Mouse (Mus musculus): ENCODE data around the gene Gfra1. TPM values are rescaled to one million over a fixed set of nuclear protein-coding genes. Genes with fewer than 3 reads are reported as not detected.

Gfra1 gene
- polyA plus RNA-seq, 1 experiment = not detected

DNA sequence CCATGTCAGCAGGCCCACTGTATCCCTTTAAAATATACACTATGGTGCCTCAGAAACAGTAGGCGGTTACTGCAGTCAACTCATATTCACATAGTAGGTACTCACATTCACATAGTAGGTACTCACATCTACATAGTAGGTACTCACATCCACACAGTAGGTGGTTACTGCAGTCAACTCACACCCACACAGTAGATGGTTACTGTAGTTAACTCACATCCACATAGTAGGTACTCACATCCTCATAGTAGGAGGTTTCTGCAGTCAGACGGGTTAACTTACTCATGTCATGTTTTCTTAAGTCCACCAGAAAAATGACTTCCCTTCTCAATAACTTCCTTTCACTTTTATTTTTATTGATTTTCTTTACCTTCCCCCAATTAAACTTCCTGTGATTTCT, 30.8 kb downstream of the Gfra1 start:
- no peak overlapping the region for H3K4me3 ChIP-seq (ENCODE audit: insufficient read depth, low read length)
- no peak for TF ChIP-seq CTCF (IDR thresholded peaks at IDR 0.05; ENCODE audit: low read depth, low read length)
- H3K27ac ChIP-seq (ENCODE audit: insufficient read depth, low read depth, low read length) = no peak overlapping the region

DNA sequence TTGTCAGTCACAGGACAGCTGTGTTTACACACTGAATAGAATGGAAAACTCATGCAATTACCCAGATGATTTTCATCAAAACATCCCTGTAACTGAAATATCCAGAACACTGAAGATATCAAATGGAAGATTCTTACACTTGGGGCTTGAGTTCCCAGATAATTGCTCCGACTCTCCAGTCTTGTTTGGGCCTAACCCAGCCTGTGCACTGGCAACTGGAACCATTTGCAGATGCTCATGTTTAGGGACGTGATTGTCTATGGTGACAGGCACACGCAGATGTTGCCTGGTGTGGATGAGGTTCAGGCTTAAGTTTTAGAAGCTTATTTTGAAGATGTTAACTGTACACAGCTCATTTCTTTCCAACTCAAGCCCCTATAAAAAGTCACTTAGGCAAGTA, 31.5 kb downstream of the Gfra1 start:
- no peak for TF ChIP-seq POLR2A (IDR thresholded peaks at IDR 0.05; ENCODE audit: borderline replicate concordance, low read depth, low read length)
- TF ChIP-seq CTCF (IDR thresholded peaks at IDR 0.05; ENCODE audit: low read depth, low read length) = no peak
- H3K4me1 ChIP-seq (ENCODE audit: control insufficient read depth, insufficient read depth, low read length) = no peaks in the 10 kb centered on the region

More for the DNA sequence above, 30.8 kb downstream of the Gfra1 start:
- H3K4me1 ChIP-seq (ENCODE audit: control insufficient read depth, insufficient read depth, low read length) = no peaks in the 10 kb centered on the region

DNA sequence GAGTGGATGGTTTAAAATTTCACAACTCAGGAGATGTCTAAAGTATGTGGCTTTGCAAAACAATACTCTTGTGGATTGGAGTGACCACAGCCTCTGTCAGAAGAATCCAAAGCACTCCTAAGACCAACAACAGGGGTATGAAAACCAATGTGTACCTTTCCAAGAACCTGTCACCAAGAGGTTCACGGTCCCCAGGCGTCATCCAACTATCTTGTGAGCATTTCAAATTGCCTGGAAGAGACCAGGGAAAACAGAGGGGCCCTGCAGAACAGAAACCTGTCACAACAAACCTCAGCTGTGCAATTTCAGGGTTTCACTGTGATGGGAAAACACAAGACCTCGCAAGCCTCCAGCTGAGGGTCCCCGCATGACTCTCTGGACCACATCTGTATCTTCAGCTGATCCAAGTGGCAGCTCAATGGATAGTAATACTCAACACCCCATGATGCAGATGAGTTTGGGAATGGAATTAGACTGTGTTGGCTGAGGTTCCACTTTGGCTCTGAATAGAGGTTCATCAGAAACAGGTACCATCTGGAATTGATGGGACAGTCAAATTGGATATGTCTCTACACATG, 32.7 kb downstream of the Gfra1 start:
- Histone ChIP-seq H3K4me3 (ENCODE audit: insufficient read depth, low read length) (no peak overlapping the region), H3K4me1 (ENCODE audit: control insufficient read depth, insufficient read depth, low read length) (no peaks in the 10 kb centered on the region), H3K27ac (ENCODE audit: insufficient read depth, low read depth, low read length) (no peak overlapping the region)
- no peak for TF ChIP-seq CTCF (IDR thresholded peaks at IDR 0.05; ENCODE audit: low read depth, low read length)
- no peak for TF ChIP-seq POLR2A (IDR thresholded peaks at IDR 0.05; ENCODE audit: borderline replicate concordance, low read depth, low read length)

More for the DNA sequence above, 31.5 kb downstream of the Gfra1 start:
- H3K27ac ChIP-seq (ENCODE audit: insufficient read depth, low read depth, low read length) = no peak overlapping the region
- H3K4me3 ChIP-seq (ENCODE audit: insufficient read depth, low read length) = no peak overlapping the region

DNA sequence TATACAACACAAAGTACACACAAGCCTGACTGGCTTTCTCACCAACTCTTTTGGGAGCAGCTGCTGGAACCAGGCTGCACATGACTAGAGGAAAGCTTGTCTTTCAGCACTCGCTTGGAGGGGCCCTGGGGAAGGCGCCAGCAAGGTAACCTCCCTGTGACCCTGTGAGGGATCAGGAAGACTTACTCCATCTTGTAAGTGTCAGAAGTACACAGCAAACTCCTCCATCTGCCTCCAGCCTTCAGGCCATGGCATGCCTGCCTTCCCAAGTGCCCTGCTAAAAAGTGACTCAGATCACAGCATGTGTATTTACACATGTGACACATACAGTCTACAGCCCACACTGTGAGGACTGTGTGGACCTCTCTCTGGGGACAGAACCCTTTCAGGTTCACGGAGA, 36.0 kb downstream of the Gfra1 start:
- no peaks in the 10 kb centered on the region for H3K4me1 ChIP-seq (ENCODE audit: control insufficient read depth, insufficient read depth, low read length)
- H3K27ac ChIP-seq (ENCODE audit: insufficient read depth, low read depth, low read length) = no peak overlapping the region
- TF ChIP-seq POLR2A (IDR thresholded peaks at IDR 0.05; ENCODE audit: borderline replicate concordance, low read depth, low read length) (no peak), CTCF (IDR thresholded peaks at IDR 0.05; ENCODE audit: low read depth, low read length) (no peak)
- no peak overlapping the region for H3K4me3 ChIP-seq (ENCODE audit: insufficient read depth, low read length)

DNA sequence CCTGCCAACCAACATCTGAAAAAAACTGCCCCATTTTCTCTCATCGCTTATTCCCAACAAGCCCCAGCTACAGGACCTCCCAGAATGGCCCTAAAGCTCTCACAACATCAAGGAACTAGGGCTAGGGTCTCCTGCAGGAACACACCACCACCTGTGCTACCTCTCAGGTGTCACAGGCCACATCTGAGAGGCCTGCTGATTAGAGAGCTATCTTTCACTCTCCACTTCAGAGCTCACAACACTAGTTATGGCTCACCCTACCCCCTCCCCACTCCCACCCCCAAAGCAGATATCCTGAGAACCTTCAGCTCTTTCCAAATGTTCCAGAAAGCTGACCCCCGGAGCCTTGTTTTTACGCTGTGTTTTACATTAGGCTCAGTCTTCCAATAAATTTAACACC, 36.4 kb downstream of the Gfra1 start:
- Histone ChIP-seq H3K4me3 (ENCODE audit: insufficient read depth, low read length) (no peak overlapping the region), H3K27ac (ENCODE audit: insufficient read depth, low read depth, low read length) (no peak overlapping the region), H3K4me1 (ENCODE audit: control insufficient read depth, insufficient read depth, low read length) (no peaks in the 10 kb centered on the region)
- TF ChIP-seq POLR2A (IDR thresholded peaks at IDR 0.05; ENCODE audit: borderline replicate concordance, low read depth, low read length) (no peak), CTCF (IDR thresholded peaks at IDR 0.05; ENCODE audit: low read depth, low read length) (no peak)

DNA sequence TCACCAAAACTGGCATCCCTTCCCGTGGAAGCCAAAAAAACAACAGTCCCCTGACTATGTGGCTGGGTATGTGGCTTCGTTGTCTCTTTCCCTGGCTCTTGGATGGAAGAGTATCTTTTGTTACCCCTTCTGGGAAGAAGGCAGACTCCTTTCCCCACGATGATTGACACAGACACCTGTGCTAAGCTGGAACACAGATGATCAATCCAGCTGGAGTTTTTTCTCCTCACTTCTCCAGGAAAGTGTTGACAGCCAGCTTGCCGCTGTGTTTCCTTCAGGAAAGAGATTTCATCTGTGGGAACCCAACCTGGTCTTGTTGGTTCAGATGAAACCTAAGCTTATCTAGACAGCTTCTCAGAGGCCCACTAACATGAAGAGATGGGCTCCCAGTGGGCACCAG, 40.5 kb downstream of the Gfra1 start:
- H3K4me1 ChIP-seq (ENCODE audit: control insufficient read depth, insufficient read depth, low read length) = no peaks in the 10 kb centered on the region
- no peak overlapping the region for H3K27ac ChIP-seq (ENCODE audit: insufficient read depth, low read depth, low read length)
- no peak overlapping the region for H3K4me3 ChIP-seq (ENCODE audit: insufficient read depth, low read length)
- TF ChIP-seq POLR2A (IDR thresholded peaks at IDR 0.05; ENCODE audit: borderline replicate concordance, low read depth, low read length) (no peak), CTCF (IDR thresholded peaks at IDR 0.05; ENCODE audit: low read depth, low read length) (no peak)

DNA sequence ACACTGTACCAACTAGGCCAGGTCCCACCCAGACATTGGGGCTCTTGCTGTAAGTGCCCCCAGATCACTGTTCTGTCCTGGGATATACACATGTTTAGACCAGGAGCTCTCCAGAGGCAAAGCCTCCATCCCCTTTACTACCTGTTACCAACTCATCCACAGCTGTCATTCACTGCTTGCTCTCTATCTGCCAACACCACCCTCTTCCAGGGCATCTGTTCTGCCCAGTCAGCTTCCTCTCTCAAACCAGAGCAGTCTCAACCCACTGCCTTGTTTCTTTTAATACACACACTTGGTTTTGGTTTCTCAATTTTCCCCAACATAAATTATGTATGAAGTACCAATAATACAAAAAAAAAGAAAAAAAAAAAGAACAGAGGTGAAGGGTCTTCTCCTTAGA, 41.0 kb downstream of the Gfra1 start:
- TF ChIP-seq CTCF (IDR thresholded peaks at IDR 0.05; ENCODE audit: low read depth, low read length) = no peak
- TF ChIP-seq POLR2A (IDR thresholded peaks at IDR 0.05; ENCODE audit: borderline replicate concordance, low read depth, low read length) = no peak
- Histone ChIP-seq H3K4me3 (ENCODE audit: insufficient read depth, low read length) (no peak overlapping the region), H3K4me1 (ENCODE audit: control insufficient read depth, insufficient read depth, low read length) (no peaks in the 10 kb centered on the region), H3K27ac (ENCODE audit: insufficient read depth, low read depth, low read length) (no peak overlapping the region)

DNA sequence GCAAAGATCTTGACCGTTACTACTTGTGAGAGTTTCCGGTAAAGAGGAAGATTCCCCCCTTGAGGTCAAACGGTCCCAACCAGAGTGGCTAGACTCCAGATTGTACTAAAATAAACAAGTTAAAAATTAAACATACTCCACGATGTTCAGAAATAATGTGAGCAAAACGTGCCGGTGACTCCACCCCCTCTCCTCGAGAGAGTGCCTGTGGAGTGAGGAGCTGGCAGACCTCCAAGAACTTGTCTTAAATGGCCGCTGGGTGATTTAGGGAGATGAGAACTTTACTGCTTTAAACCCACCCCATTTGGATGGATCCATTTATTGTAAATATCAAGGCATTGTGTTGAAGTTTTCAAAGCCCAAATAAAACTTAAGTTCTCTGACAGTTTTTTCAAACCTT, 42.4 kb downstream of the Gfra1 start:
- TF ChIP-seq POLR2A (IDR thresholded peaks at IDR 0.05; ENCODE audit: borderline replicate concordance, low read depth, low read length) = no peak
- TF ChIP-seq CTCF (IDR thresholded peaks at IDR 0.05; ENCODE audit: low read depth, low read length) = no peak
- H3K4me3 ChIP-seq (ENCODE audit: insufficient read depth, low read length) = no peak overlapping the region
- no peaks in the 10 kb centered on the region for H3K4me1 ChIP-seq (ENCODE audit: control insufficient read depth, insufficient read depth, low read length)
- no peak overlapping the region for H3K27ac ChIP-seq (ENCODE audit: insufficient read depth, low read depth, low read length)

DNA sequence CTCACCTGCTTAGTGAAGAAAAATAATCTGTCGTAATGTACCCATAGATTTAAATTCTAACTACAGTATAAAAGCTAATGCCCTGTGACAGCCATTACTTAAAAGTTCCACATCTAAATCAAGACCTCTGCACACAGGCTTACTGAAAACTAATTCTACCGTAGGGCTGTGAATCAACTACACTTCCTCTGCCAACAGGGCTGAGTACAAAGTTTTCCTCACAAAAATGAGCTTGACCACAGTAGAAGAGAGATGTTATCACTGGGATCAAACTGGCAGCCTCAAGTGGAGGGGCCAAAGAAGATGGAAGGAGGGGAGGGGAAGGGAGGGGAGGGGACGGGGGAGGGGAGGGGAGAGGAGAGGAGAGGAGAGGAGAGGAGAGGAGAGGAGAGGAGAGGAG, 42.9 kb downstream of the Gfra1 start:
- H3K4me1 ChIP-seq (ENCODE audit: control insufficient read depth, insufficient read depth, low read length) = no peaks in the 10 kb centered on the region
- H3K4me3 ChIP-seq (ENCODE audit: insufficient read depth, low read length) = no peak overlapping the region

DNA sequence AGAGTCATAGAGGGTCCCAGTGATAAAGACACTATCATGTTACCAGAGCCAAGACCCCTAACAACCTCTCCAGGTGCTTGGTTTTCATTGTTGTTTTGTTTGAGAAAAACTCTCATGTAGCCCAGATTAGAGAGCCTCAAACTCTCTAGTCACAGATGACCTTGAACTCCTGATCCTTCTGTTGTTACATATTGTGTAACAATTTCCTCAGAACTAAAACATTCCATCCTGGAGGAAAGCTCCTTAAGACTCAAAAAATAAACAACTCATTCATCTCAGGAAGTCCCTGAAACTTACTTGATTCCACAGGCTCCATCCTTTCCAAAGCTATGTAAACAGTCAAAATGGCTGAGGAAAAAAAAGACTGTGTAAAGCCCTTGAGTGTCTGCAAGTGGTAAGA, 49.0 kb downstream of the Gfra1 start:
- H3K4me1 ChIP-seq (ENCODE audit: control insufficient read depth, insufficient read depth, low read length) = no peaks in the 10 kb centered on the region
- H3K4me3 ChIP-seq (ENCODE audit: insufficient read depth, low read length) = no peak overlapping the region
- no peak for TF ChIP-seq POLR2A (IDR thresholded peaks at IDR 0.05; ENCODE audit: borderline replicate concordance, low read depth, low read length)
- TF ChIP-seq CTCF (IDR thresholded peaks at IDR 0.05; ENCODE audit: low read depth, low read length) = no peak
- H3K27ac ChIP-seq (ENCODE audit: insufficient read depth, low read depth, low read length) = no peak overlapping the region

More for the DNA sequence above, 42.9 kb downstream of the Gfra1 start:
- TF ChIP-seq POLR2A (IDR thresholded peaks at IDR 0.05; ENCODE audit: borderline replicate concordance, low read depth, low read length) (no peak), CTCF (IDR thresholded peaks at IDR 0.05; ENCODE audit: low read depth, low read length) (no peak)
- no peak overlapping the region for H3K27ac ChIP-seq (ENCODE audit: insufficient read depth, low read depth, low read length)

DNA sequence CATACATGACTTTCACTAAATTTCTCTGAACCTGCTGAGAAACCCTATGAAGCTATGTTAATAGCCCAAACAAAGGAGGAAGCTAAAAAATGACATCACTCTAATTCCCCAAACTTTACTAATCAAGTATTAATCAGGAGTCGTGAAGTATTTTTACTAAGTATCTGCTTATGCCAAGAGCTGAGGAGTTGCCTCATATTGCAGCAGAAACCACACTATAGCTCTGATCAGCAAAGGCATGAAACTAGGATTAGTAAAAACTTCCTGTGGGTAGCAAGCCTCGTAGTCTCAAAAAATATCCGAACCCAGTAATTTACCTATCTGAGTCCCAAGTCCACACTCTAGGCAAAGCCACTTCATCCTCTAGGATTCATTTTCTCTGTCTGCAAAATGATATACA, 55.5 kb downstream of the Gfra1 start:
- H3K4me1 ChIP-seq (ENCODE audit: control insufficient read depth, insufficient read depth, low read length) = no peaks in the 10 kb centered on the region
- no peak for TF ChIP-seq CTCF (IDR thresholded peaks at IDR 0.05; ENCODE audit: low read depth, low read length)
- no peak for TF ChIP-seq POLR2A (IDR thresholded peaks at IDR 0.05; ENCODE audit: borderline replicate concordance, low read depth, low read length)
- no peak overlapping the region for H3K27ac ChIP-seq (ENCODE audit: insufficient read depth, low read depth, low read length)
- no peak overlapping the region for H3K4me3 ChIP-seq (ENCODE audit: insufficient read depth, low read length)

All from bone marrow macrophage, adult 2 months (primary cell).